Mouse (Mus musculus): ENCODE measurements at regions not wholly inside any gene's neighbourhood (a gene's known extent, or its start where the extent isn't known, plus 50 kb on each side); places are given as distances from the start of the nearest gene placed in this dataset.

- TF ChIP-seq POLR2A (IDR thresholded peaks at IDR 0.05; ENCODE audit: low read depth, low read length) = no peak
- no peak for TF ChIP-seq CTCF (IDR thresholded peaks at IDR 0.05; ENCODE audit: extremely low read depth, insufficient read length, insufficient replicate concordance, low read depth, low read length)
Measured at GRCm38 (mm10) chr13:63717249-63717648, 97.8 kb upstream of the Ercc6l2 start.

Data from small intestine, adult 2 months (tissue).